Mouse (Mus musculus): ENCODE results near the gene Tusc2.

- TF ChIP-seq CTCF (IDR thresholded peaks at IDR 0.05): no peak
- TF ChIP-seq EP300 (IDR thresholded peaks at IDR 0.05; ENCODE audit: insufficient read depth, low read depth, low read length): no peak
- 0 out of 2 replicates have a peak, but pooled peaks have one; percentile 7 for TF ChIP-seq POLR2A (IDR thresholded peaks at IDR 0.05; ENCODE audit: insufficient read depth, low read depth, low read length)
Measured at GRCm38 (mm10) chr9:107593101-107593976, 30.3 kb downstream of the Tusc2 start.

All from heart, adult 2 months (tissue).